Mouse (Mus musculus) urinary bladder, postnatal 25 days (tissue): ENCODE results near the gene Cbx1.
"Not testable (repeated sequence)": the region's sequence is repeated elsewhere in the genome, so short reads cannot be mapped to it uniquely, and the experiment has no call there.

ENCODE experiments used
- DNase-seq: peaks from one replicate; pipeline ENCODE4 v3.0.0; 2022; ENCODE audit warnings: low spot score

Gene Cbx1

GRCm38 (mm10) chr11:96839428-96839827, 50.5 kb downstream of the Cbx1 start:
- DNase-seq = no peak

- no peak for DNase-seq
These were observed 51.0 kb downstream of the Cbx1 start for GRCm38 (mm10) chr11:96839877-96840276.

- DNase-seq = no peak
These were observed 51.4 kb downstream of the Cbx1 start for GRCm38 (mm10) chr11:96840290-96840689.

- DNase-seq = no peak
These were observed 54.7 kb downstream of the Cbx1 start for GRCm38 (mm10) chr11:96843627-96844026.

- DNase-seq = no peak
These were observed 58.3 kb downstream of the Cbx1 start for GRCm38 (mm10) chr11:96847240-96847639.

GRCm38 (mm10) chr11:96848694-96849093, 59.8 kb downstream of the Cbx1 start:
- DNase-seq = no peak

GRCm38 (mm10) chr11:96849145-96849544, 60.2 kb downstream of the Cbx1 start:
- not testable (repeated sequence) for DNase-seq

GRCm38 (mm10) chr11:96849681-96850467, 60.9 kb downstream of the Cbx1 start, which contains the start of gene Copz2:
Copz2 (plus strand) TSS chr11:96849870.
- peak; percentile 52 for DNase-seq

- no peak for DNase-seq
These were observed 68.5 kb downstream of the Cbx1 start for GRCm38 (mm10) chr11:96857446-96857845.
